Mouse (Mus musculus) forebrain, embryonic 11.5 days (tissue): ENCODE data around the gene Aco1. TPM values are rescaled to one million over a fixed set of nuclear protein-coding genes. Genes with fewer than 3 reads are reported as not detected.
A peak's percentile ranks its signal among the peaks of the same experiment; 100 is the strongest.
"Not testable (repeated sequence)": the region's sequence is repeated elsewhere in the genome, so short reads cannot be mapped to it uniquely, and the experiment has no call there.

Experiments
- ATAC-seq: fragments of 200-750 bp; cut with Nextera tagmentation; replicated peaks from 2 replicates; pipeline ENCODE4 v1.8.0; 2017; ENCODE audit warnings: moderate TSS enrichment; ENCODE audit not compliant: low FRiP score
- DNase-seq: peaks from one replicate; pipeline ENCODE4 v3.0.0-alpha.2; 2017; ENCODE audit warnings: low spot score
- H3K27ac ChIP-seq: fragments of 300-500 bp; sonication (generic); 2 replicates; pipeline ENCODE4 v1.5.1; 2014; ENCODE audit warnings: low read depth, low read length
- H3K27me3 ChIP-seq: fragments of 300-500 bp; sonication (generic); 2 replicates; pipeline ENCODE4 v1.6.1; 2014; ENCODE audit warnings: mild to moderate bottlenecking, low read length, mixed read lengths; ENCODE audit not compliant: control insufficient read depth, insufficient read depth
- H3K36me3 ChIP-seq: fragments of 300-500 bp; sonication (generic); 2 replicates; pipeline ENCODE4 v1.6.1; 2014; ENCODE audit warnings: mild to moderate bottlenecking, low read length, moderate library complexity, mixed read lengths; ENCODE audit not compliant: control insufficient read depth, insufficient read depth
- H3K4me1 ChIP-seq: fragments of 300-500 bp; sonication (generic); replicated peaks from 2 replicates; pipeline ENCODE4 v1.6.1; 2014; ENCODE audit warnings: low read length, mixed read lengths; ENCODE audit not compliant: control insufficient read depth, insufficient read depth
- H3K4me2 ChIP-seq: fragments of 300-500 bp; sonication (generic); 2 replicates; pipeline ENCODE4 v1.6.1; 2014; ENCODE audit warnings: low read depth, mild to moderate bottlenecking, low read length, moderate library complexity, mixed read lengths; ENCODE audit not compliant: severe bottlenecking
- H3K4me3 ChIP-seq: fragments of 300-500 bp; sonication (generic); 2 replicates; pipeline ENCODE4 v1.5.1; 2014; ENCODE audit warnings: low read depth, low read length
- H3K9ac ChIP-seq: fragments of 300-500 bp; sonication (generic); 2 replicates; pipeline ENCODE4 v1.6.1; 2014; ENCODE audit warnings: low read length
- H3K9me3 ChIP-seq: fragments of 300-500 bp; sonication (generic); 2 replicates; pipeline ENCODE4 v1.6.1; 2016; ENCODE audit warnings: low read length, mixed read lengths; ENCODE audit not compliant: control insufficient read depth
- WGBS: fragments of 180-500 bp; shearing (Covaris S2); extraction: QIAGEN DNeasy Blood & Tissue Kit; methylation state at CpG from one replicate; pipeline ENCODE4 v1.1.7; 2014; 5-methylcytosine and 5-hydroxymethylcytosine counted together
- polyA plus RNA-seq: library from polyadenylated mRNA; unstranded; fragments of >200 nt; fragmentation: Nextera tagmentation; extraction: Ambion mirVana; gene quantifications from 2 replicates; pipeline ENCODE4 v1.2.1, GENCODE M21; 2014

Aco1 gene
- 63.8 and 66.8 TPM in 2 replicates for polyA plus RNA-seq

GRCm38 (mm10) chr4:40142743-40143532, at the start of gene Aco1:
Gene Aco1 (plus strand): TSS chr4:40143081.
- Histone ChIP-seq H3K4me1 (peaks cover 7% of the 10 kb centered on the region; the same call in 1 of the 2 replicates), H3K27me3 (no peaks in the 10 kb centered on the region), H3K27ac (peak within 1 kb of the TSS; percentile 76), H3K4me3 (peak within 1 kb of the TSS; percentile 64), H3K36me3 (no peaks in the 10 kb centered on the region), H3K9ac (peak within 1 kb of the TSS; percentile 72), H3K9me3 (no peaks in the 10 kb centered on the region), H3K4me2 (peak within 1 kb of the TSS; percentile 64)
- WGBS = under 1% methylated on average over 45 of the region's 46 CpGs
- DNase-seq (peak; percentile 94), ATAC-seq (peak; percentile 97)

GRCm38 (mm10) chr4:40094974-40095373, 47.9 kb upstream of the Aco1 start:
- 78% methylated on average over 2 of the region's 2 CpGs for WGBS
- H3K4me1 ChIP-seq = no peaks in the 10 kb centered on the region
- no peak overlapping the region for H3K9ac ChIP-seq
- no peak overlapping the region for H3K4me2 ChIP-seq
- H3K27me3 ChIP-seq = no peaks in the 10 kb centered on the region
- H3K27ac ChIP-seq = no peak overlapping the region
- ATAC-seq (no peak), DNase-seq (no peak)
- no peak overlapping the region for H3K4me3 ChIP-seq
- no peaks in the 10 kb centered on the region for H3K9me3 ChIP-seq
- no peaks in the 10 kb centered on the region for H3K36me3 ChIP-seq

- no peaks in the 10 kb centered on the region for H3K4me1 ChIP-seq
- H3K27ac ChIP-seq = no peak overlapping the region
- DNase-seq (no peak), ATAC-seq (no peak)
- no peak overlapping the region for H3K4me2 ChIP-seq
- no peak overlapping the region for H3K4me3 ChIP-seq
- no peaks in the 10 kb centered on the region for H3K9me3 ChIP-seq
- 88% methylated on average over 1 of the region's 1 CpGs for WGBS
- H3K36me3 ChIP-seq = no peaks in the 10 kb centered on the region
- no peaks in the 10 kb centered on the region for H3K27me3 ChIP-seq
- no peak overlapping the region for H3K9ac ChIP-seq
Observed at GRCm38 (mm10) chr4:40102996-40103395, 39.9 kb upstream of the Aco1 start.

- Histone ChIP-seq H3K4me2 (no peak overlapping the region), H3K4me1 (no peaks in the 10 kb centered on the region), H3K4me3 (no peak overlapping the region), H3K36me3 (no peaks in the 10 kb centered on the region), H3K9me3 (no peaks in the 10 kb centered on the region), H3K9ac (no peak overlapping the region), H3K27ac (no peak overlapping the region), H3K27me3 (no peaks in the 10 kb centered on the region)
- WGBS = 30% methylated on average over 8 of the region's 8 CpGs
- no peak for DNase-seq
- ATAC-seq = no peak
Observed at GRCm38 (mm10) chr4:40106004-40106536, 36.8 kb upstream of the Aco1 start.

DNA sequence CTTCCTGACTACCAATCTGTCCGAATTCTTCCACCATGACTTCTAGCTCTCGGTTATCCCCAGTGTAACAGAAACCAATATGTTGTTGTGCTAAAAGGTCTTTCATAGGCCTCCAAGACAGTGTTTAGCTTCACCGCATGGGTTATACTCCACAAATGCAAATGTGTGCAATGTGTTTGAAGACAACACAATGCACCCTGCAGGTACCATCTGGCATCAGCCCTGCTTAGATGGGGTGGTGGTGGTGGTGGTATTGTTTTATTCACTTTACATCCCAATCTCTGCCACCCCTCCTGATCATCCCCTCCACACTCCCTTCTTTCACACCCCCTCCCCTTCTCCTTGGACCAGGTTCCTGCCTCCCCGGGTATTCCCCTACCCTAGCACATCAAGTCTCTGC, 34.9 kb upstream of the Aco1 start:
- Histone ChIP-seq H3K27me3 (no peaks in the 10 kb centered on the region), H3K4me2 (no peak overlapping the region), H3K36me3 (no peaks in the 10 kb centered on the region), H3K4me1 (no peaks in the 10 kb centered on the region), H3K9me3 (no peaks in the 10 kb centered on the region), H3K27ac (no peak overlapping the region), H3K9ac (no peak overlapping the region), H3K4me3 (no peak overlapping the region)
- WGBS = 87% methylated on average over 4 of the region's 4 CpGs
- no peak for DNase-seq
- ATAC-seq = no peak

DNA sequence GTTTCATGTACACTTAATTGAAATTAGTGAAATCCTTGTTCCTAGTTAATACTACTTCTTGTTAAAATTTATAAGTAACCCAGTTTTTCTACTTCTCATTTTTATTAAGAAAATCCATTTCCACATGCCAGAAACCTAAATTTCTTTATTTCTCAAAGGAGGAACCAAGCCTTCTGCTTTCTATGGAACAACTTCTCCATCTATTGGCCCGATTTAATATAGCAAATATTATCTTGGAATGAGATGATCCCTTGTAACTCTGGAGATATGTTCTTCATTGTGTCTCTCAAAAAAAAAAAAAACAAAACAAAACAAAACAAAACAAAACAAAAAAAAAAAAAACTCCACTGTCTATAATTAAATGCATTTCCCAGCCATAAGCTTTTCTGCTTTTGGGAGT, 29.7 kb upstream of the Aco1 start:
- H3K4me1 ChIP-seq = no peaks in the 10 kb centered on the region
- DNase-seq (no peak), ATAC-seq (no peak)
- H3K27me3 ChIP-seq = no peaks in the 10 kb centered on the region
- no peak overlapping the region for H3K4me3 ChIP-seq
- H3K4me2 ChIP-seq = no peak overlapping the region
- no peak overlapping the region for H3K9ac ChIP-seq
- no peaks in the 10 kb centered on the region for H3K9me3 ChIP-seq
- H3K27ac ChIP-seq = no peak overlapping the region
- H3K36me3 ChIP-seq = no peaks in the 10 kb centered on the region
- 71% methylated on average over 1 of the region's 1 CpGs for WGBS

DNA sequence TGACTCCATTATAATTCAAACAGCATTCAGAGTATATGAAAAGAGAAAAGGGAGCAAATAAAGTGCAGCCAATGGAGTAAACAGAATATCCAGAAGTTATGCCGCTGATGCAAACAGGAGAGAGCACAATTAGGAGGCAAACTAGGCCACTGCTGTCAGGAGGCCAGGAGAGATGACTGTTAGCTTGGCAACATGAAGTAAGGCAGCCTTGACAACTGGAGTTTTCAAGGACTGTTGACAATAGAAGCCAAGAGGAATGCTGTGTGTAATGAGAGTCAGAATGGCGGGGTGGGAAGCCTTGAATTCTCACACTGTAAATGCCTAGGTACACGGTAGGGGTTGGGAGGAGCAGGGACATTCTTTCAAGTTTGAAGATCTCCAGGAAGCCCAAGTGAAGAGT, 21.7 kb upstream of the Aco1 start:
- no peak overlapping the region for H3K4me3 ChIP-seq
- no peaks in the 10 kb centered on the region for H3K9me3 ChIP-seq
- 87% methylated on average over 3 of the region's 3 CpGs for WGBS
- H3K4me1 ChIP-seq = no peaks in the 10 kb centered on the region
- no peak for DNase-seq
- H3K27ac ChIP-seq = no peak overlapping the region
- H3K4me2 ChIP-seq = no peak overlapping the region
- no peaks in the 10 kb centered on the region for H3K36me3 ChIP-seq
- H3K27me3 ChIP-seq = no peaks in the 10 kb centered on the region
- ATAC-seq = no peak
- no peak overlapping the region for H3K9ac ChIP-seq

DNA sequence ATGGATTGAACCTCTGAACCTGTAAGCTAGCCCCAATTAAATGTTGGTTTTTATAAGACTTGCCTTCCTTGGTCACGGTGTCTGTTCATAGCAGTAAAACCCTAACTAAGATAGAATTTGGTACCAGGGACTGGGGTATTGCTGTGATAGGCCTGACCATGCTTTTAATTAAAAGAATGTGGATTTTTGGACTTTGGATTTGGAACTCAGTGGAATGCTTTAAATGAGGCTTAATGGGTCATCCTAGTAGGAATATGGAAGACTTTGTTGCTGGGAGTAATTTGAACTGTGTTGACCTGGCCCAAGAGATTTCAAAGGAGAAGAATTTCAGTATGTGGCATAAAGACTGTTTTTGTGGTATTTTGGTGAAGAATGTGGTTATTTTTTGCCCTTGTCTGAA, 20.6 kb upstream of the Aco1 start:
- not testable (repeated sequence) for H3K9me3 ChIP-seq, H3K36me3 ChIP-seq, DNase-seq, H3K4me3 ChIP-seq, H3K4me1 ChIP-seq, H3K27ac ChIP-seq, ATAC-seq, H3K4me2 ChIP-seq, H3K27me3 ChIP-seq, H3K9ac ChIP-seq
- 90% methylated on average over 1 of the region's 1 CpGs for WGBS
